Mouse (Mus musculus) CD4-positive helper T cell, adult 2 months (primary cell): ENCODE measurements around the gene March10.

Experiments used
- DNase-seq: peaks from one replicate; pipeline ENCODE4 v3.0.0-alpha.2; 2012; ENCODE audit warnings: low read depth, missing footprints, low spot score

The March10 gene

GRCm38 (mm10) chr11:105456497-105456907 is at the start of gene March10:
Gene March10 (minus strand): TSS chr11:105456735.
- DNase-seq, result no peak

GRCm38 (mm10) chr11:105506322-105506721 is 49.8 kb upstream of the March10 start:
- DNase-seq, result no peak

- no peak for DNase-seq
Measured at GRCm38 (mm10) chr11:105505038-105505437, 48.5 kb upstream of the March10 start.

- DNase-seq, result no peak
Measured at GRCm38 (mm10) chr11:105502311-105502710, 45.8 kb upstream of the March10 start.

GRCm38 (mm10) chr11:105497505-105497904 is 41.0 kb upstream of the March10 start:
- DNase-seq, result no peak

GRCm38 (mm10) chr11:105496665-105497064 is 40.1 kb upstream of the March10 start:
- DNase-seq, result no peak

- no peak for DNase-seq
Measured at GRCm38 (mm10) chr11:105495591-105496270, 39.2 kb upstream of the March10 start.

GRCm38 (mm10) chr11:105494786-105495369 is 38.3 kb upstream of the March10 start:
- DNase-seq, result no peak

- DNase-seq, result no peak
Measured at GRCm38 (mm10) chr11:105492392-105492791, 35.9 kb upstream of the March10 start.

GRCm38 (mm10) chr11:105490971-105491370 is 34.4 kb upstream of the March10 start:
- no peak for DNase-seq

GRCm38 (mm10) chr11:105485412-105485811 is 28.9 kb upstream of the March10 start:
- DNase-seq, result no peak

- DNase-seq, result no peak
Measured at GRCm38 (mm10) chr11:105484993-105485392, 28.5 kb upstream of the March10 start.

- no peak for DNase-seq
Measured at GRCm38 (mm10) chr11:105482747-105483146, 26.2 kb upstream of the March10 start.

GRCm38 (mm10) chr11:105474746-105475145 is 18.2 kb upstream of the March10 start:
- DNase-seq, result no peak

GRCm38 (mm10) chr11:105474352-105474736 is 17.8 kb upstream of the March10 start:
- DNase-seq, result no peak

GRCm38 (mm10) chr11:105473716-105474351 is 17.3 kb upstream of the March10 start:
- DNase-seq, result no peak

GRCm38 (mm10) chr11:105472610-105473009 is 16.1 kb upstream of the March10 start:
- no peak for DNase-seq

GRCm38 (mm10) chr11:105470896-105471295 is 14.4 kb upstream of the March10 start:
- no peak for DNase-seq

GRCm38 (mm10) chr11:105469561-105469960 is 13.0 kb upstream of the March10 start:
- DNase-seq, result no peak

- DNase-seq, result no peak
Measured at GRCm38 (mm10) chr11:105469091-105469507, 12.6 kb upstream of the March10 start.

- DNase-seq, result no peak
Measured at GRCm38 (mm10) chr11:105468436-105468835, 11.9 kb upstream of the March10 start.

- no peak for DNase-seq
Measured at GRCm38 (mm10) chr11:105467816-105468215, 11.3 kb upstream of the March10 start.

GRCm38 (mm10) chr11:105467266-105467665 is 10.7 kb upstream of the March10 start:
- DNase-seq, result no peak
